Mouse (Mus musculus) kidney, embryonic 16.5 days (tissue): ENCODE measurements around the gene Ppp4r2. TPM values are rescaled to one million over a fixed set of nuclear protein-coding genes. Genes with fewer than 3 reads are reported as not detected.

Experiments used
- ATAC-seq: fragments of 200-750 bp; cut with Nextera tagmentation; 2 replicates; pipeline ENCODE4 v1.8.0; 2017; ENCODE audit warnings: moderate TSS enrichment; ENCODE audit not compliant: low FRiP score, low TSS enrichment
- H3K27ac ChIP-seq: fragments of 300-500 bp; sonication (generic); 2 replicates; pipeline ENCODE4 v1.5.1; 2014; ENCODE audit warnings: low read length
- H3K27me3 ChIP-seq: fragments of 300-500 bp; sonication (generic); 2 replicates; pipeline ENCODE4 v1.6.1; 2014; ENCODE audit warnings: low read length, control low read depth, mixed read lengths; ENCODE audit not compliant: insufficient read depth
- H3K36me3 ChIP-seq: fragments of 300-500 bp; sonication (generic); 2 replicates; pipeline ENCODE4 v1.6.1; 2014; ENCODE audit warnings: low read length, control low read depth, mixed read lengths; ENCODE audit not compliant: insufficient read depth
- H3K4me1 ChIP-seq: fragments of 300-500 bp; sonication (generic); 2 replicates; pipeline ENCODE4 v1.6.1; 2014; ENCODE audit warnings: low read length, control low read depth, mixed read lengths; ENCODE audit not compliant: insufficient read depth
- H3K4me2 ChIP-seq: fragments of 300-500 bp; sonication (generic); replicated peaks from 2 replicates; pipeline ENCODE4 v1.6.1; 2014; ENCODE audit warnings: low read depth, low read length
- H3K4me3 ChIP-seq: fragments of 300-500 bp; sonication (generic); 2 replicates; pipeline ENCODE4 v1.5.1; 2014; ENCODE audit warnings: mild to moderate bottlenecking, low read length
- H3K9ac ChIP-seq: fragments of 300-500 bp; sonication (generic); replicated peaks from 2 replicates; pipeline ENCODE4 v1.6.1; 2014; ENCODE audit warnings: low read length
- H3K9me3 ChIP-seq: fragments of 300-500 bp; sonication (generic); 2 replicates; pipeline ENCODE4 v1.6.1; 2016; ENCODE audit warnings: low read length, control low read depth
- WGBS: fragments of 180-500 bp; shearing (Covaris S2); extraction: QIAGEN DNeasy Blood & Tissue Kit; methylation state at CpG from one replicate; pipeline ENCODE4 v1.1.7; 2014; 5-methylcytosine and 5-hydroxymethylcytosine counted together
- polyA plus RNA-seq: library from polyadenylated mRNA; unstranded; fragments of >200 nt; fragmentation: Nextera tagmentation; extraction: Ambion mirVana; gene quantifications from 2 replicates; pipeline ENCODE4 v1.2.1, GENCODE M21; 2015

Ppp4r2 gene
- polyA plus RNA-seq, 1 experiment from 2014 or later: 17.7 TPM

- no peak overlapping the region for H3K4me3 ChIP-seq
- no peak for ATAC-seq
- no peaks in the 10 kb centered on the region for H3K36me3 ChIP-seq
- no peaks in the 10 kb centered on the region for H3K27me3 ChIP-seq
- WGBS: 85% methylated on average over 4 of the region's 4 CpGs
- H3K9me3 ChIP-seq: no peaks in the 10 kb centered on the region
- 0 out of 2 replicates have a peak overlapping the region, but pooled peaks have one; percentile 11 for H3K9ac ChIP-seq
- H3K27ac ChIP-seq: no peak overlapping the region
- H3K4me1 ChIP-seq: no peaks in the 10 kb centered on the region
- H3K4me2 ChIP-seq: no peak overlapping the region
Observed at GRCm38 (mm10) chr6:100892489-100892888, 59.1 kb downstream of the Ppp4r2 start.

- Histone ChIP-seq H3K27me3 (no peaks in the 10 kb centered on the region), H3K4me1 (no peaks in the 10 kb centered on the region), H3K9ac (no peak overlapping the region), H3K4me3 (no peak overlapping the region), H3K27ac (no peak overlapping the region), H3K36me3 (no peaks in the 10 kb centered on the region), H3K4me2 (no peak overlapping the region), H3K9me3 (no peaks in the 10 kb centered on the region)
- no peak for ATAC-seq
- WGBS: 71% methylated on average over 5 of the region's 5 CpGs
Observed at GRCm38 (mm10) chr6:100893073-100893472, 59.7 kb downstream of the Ppp4r2 start.

GRCm38 (mm10) chr6:100895183-100895582 lies 61.8 kb downstream of the Ppp4r2 start:
- H3K36me3 ChIP-seq: no peaks in the 10 kb centered on the region
- 28% methylated on average over 8 of the region's 8 CpGs for WGBS
- H3K4me3 ChIP-seq: no peak overlapping the region
- ATAC-seq: no peak
- no peak overlapping the region for H3K9ac ChIP-seq
- H3K4me1 ChIP-seq: no peaks in the 10 kb centered on the region
- no peaks in the 10 kb centered on the region for H3K9me3 ChIP-seq
- H3K27ac ChIP-seq: no peak overlapping the region
- H3K27me3 ChIP-seq: no peaks in the 10 kb centered on the region
- no peak overlapping the region for H3K4me2 ChIP-seq

- no peaks in the 10 kb centered on the region for H3K4me1 ChIP-seq
- no peak overlapping the region for H3K27ac ChIP-seq
- no peaks in the 10 kb centered on the region for H3K9me3 ChIP-seq
- WGBS: 77% methylated on average over 5 of the region's 5 CpGs
- no peak overlapping the region for H3K4me2 ChIP-seq
- no peak overlapping the region for H3K4me3 ChIP-seq
- H3K9ac ChIP-seq: no peak overlapping the region
- H3K27me3 ChIP-seq: no peaks in the 10 kb centered on the region
- H3K36me3 ChIP-seq: no peaks in the 10 kb centered on the region
- no peak for ATAC-seq
Observed at GRCm38 (mm10) chr6:100896883-100897282, 63.5 kb downstream of the Ppp4r2 start.

GRCm38 (mm10) chr6:100904463-100904862 lies 71.0 kb downstream of the Ppp4r2 start:
- no peak overlapping the region for H3K4me3 ChIP-seq
- no peaks in the 10 kb centered on the region for H3K4me1 ChIP-seq
- no peak overlapping the region for H3K9ac ChIP-seq

GRCm38 (mm10) chr6:100910136-100910675 lies 76.8 kb downstream of the Ppp4r2 start:
- no peak overlapping the region for H3K4me3 ChIP-seq
- 79% methylated on average over 2 of the region's 2 CpGs for WGBS
- no peaks in the 10 kb centered on the region for H3K9me3 ChIP-seq
- peak; percentile 71 for ATAC-seq
- no peaks in the 10 kb centered on the region for H3K27me3 ChIP-seq
- H3K4me2 ChIP-seq: no peak overlapping the region
- H3K9ac ChIP-seq: no peak overlapping the region
- H3K27ac ChIP-seq: peak overlapping the region; percentile 64
- no peaks in the 10 kb centered on the region for H3K36me3 ChIP-seq
- H3K4me1 ChIP-seq: no peaks in the 10 kb centered on the region

More at GRCm38 (mm10) chr6:100904463-100904862, 71.0 kb downstream of the Ppp4r2 start:
- Histone ChIP-seq H3K4me2 (no peak overlapping the region), H3K36me3 (no peaks in the 10 kb centered on the region), H3K27ac (no peak overlapping the region), H3K9me3 (no peaks in the 10 kb centered on the region), H3K27me3 (no peaks in the 10 kb centered on the region)
- no peak for ATAC-seq
- 23% methylated on average over 5 of the region's 5 CpGs for WGBS

Other genes starting within 250 kb of the Ppp4r2 start
- 18.9 and 20.8 TPM in 2 replicates for gene Shq1, start 162.5 kb upstream of the Ppp4r2 start, polyA plus RNA-seq
- gene Gxylt2, start 128.9 kb upstream of the Ppp4r2 start, polyA plus RNA-seq: 6.8 and 8.0 TPM in 2 replicates